Mouse (Mus musculus) left cerebral cortex, adult 11 months (tissue): ENCODE results near the gene Il20rb.
A peak's percentile ranks its signal among the peaks of the same experiment; 100 is the strongest.

ENCODE experiments used
- DNase-seq: peaks from one replicate; pipeline ENCODE4 v3.0.0; 2022; ENCODE audit warnings: low spot score

Il20rb gene

DNA sequence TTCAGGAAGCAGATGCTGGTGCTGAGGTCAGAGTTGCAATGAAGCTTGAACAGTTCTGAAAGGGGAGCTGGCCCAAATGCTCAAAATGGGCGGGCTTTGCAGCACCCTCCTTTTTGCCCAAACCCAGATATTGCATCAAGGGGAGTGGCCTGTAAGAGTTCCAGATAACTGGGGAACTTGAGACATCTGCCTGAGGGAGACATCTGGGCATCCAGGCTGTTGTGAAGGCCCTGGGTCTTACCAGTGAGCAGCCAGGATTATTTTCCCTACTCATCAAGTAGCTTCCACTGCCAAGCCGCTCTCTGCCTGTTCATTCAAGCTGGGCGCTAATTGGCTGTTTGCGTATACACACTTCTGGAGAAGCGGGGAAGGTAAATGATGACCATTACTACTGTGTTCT lies at the start of gene Il20rb:
Gene Il20rb (minus strand): TSS at position 358 of the 400 bp plus-strand sequence.
- no peak for DNase-seq

DNA sequence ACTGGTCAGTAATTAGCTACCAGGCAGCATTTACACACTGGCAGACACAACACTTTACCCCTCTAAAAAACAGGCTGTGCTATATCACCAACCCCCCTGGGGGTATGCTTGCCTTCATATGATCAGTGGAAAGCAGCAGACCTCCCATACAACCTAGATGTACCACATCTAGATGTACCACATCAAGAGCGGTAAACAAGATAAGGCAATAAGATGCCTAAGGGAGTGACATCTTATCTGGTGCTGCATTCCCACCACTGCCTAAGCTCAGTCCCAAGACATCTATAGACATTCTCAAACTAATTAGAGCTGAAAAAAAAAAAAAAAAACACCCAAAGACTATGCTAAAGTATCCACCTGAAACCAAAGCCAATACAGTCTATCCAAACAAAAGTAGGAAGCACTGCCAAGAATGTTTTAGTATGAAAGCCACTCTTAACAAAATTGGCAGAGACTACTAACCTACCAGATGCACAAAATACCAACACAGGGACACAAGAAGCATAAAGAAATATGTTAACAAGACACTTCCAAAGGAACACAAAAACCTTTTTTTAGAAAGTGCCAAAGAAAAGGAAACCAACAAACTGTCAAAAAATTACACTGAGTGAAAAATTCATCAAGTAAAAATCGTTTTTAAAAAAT lies 49.2 kb upstream of the Il20rb start:
- DNase-seq = no peak

DNA sequence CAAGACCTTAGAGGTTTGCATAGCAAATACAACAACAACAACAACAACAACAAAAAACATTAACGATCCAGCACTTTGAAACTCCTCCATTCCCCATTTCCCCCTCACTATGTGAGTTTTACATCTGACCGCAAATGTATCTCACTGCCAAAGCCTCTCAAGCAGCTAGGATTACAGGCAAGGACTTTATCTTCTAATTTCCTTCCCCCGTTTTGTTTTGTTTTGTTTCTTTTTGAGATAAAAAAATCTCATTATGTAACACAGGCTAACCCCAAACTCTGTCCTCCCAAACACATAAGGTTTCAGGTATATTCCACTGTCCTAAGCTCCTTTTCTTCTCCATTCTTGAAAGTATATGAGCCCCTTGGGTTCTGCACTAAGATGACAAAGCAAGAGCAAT lies 48.1 kb upstream of the Il20rb start:
- no peak for DNase-seq

DNA sequence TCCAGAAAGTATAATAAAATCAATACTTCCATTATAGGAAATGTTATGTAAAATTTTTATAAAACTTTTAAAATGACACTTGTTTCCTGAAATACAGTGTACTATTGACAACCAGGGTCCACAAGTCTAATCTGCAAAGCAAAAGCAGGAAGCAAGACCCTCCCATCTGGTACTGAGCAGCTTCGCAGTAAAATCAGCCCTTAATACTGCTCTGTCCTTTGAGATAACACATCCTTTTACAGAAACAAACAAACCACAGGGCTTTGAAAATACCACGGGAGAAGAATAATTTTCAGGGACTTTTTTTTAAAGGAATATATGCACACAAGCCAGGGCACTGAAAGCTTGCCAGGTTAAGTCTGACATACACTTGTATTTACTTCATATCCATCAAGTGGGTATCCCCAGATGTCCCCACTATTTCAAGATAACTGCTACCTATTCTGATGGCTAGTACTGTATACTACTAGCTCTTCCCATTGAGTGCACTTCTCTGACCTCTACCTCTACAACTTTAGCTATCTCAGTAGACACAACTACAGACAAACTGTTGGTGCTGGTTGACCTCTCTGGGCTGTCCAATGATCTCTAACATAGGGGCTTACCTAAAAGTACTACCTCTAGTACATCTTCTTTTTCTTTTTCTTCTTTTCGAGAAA lies 46.4 kb upstream of the Il20rb start:
- DNase-seq = no peak

DNA sequence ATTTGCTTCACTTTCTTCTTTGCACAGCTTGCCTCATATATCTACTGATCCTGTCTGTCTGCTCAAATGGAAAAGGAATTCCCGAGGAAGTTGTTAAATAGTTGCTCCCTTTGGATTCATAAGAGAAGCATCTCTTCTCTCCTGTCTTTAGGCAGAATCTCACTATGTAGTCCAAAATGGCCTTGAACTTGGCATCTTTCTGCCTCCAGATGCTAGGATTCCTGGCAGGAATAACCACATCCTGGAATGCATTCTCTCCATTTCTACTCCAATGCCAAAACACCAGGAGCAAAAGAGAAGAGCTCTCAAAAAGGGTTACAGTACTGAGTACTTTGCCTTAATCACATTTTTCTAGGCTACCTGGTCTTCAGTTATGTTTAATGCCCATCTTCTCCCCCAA lies 44.7 kb upstream of the Il20rb start:
- no peak for DNase-seq

DNA sequence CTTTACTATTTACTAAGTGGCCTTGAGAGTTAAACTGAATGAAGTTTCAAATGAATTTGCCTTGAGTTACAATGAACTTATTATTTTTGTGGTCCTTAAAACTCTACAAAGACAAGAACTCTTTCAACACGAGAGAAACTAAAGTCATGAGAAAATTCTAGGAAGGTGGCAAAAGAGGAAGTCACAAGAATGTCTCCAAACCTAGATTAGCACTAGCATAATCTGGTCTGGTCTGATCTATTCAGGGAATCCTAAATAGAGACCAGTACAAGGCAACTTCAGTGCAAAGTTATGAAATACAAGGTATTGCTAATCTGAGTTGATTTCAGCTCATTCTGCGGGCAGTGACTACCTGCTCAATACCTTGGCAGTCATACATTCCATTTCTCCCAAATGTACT lies 38.6 kb upstream of the Il20rb start:
- no peak for DNase-seq

DNA sequence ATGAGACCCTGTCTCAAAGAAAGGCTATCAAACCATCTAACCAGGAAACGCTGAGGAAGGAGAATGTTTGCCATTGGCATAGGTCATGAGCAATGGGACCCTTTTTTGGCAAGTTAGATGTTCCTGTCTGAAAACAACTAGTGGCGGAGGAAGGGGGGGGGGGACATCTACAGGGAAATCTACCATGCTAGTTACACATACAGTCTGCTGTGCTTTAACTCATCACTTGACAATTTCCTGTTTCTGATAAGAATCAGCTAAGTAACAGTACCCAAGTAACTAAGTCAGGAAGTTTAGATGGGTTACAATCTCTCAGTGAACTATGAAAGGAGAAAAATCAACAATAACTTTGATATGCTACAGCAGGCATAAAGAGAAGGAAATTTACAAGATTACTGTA lies 35.4 kb upstream of the Il20rb start:
- DNase-seq = no peak

DNA sequence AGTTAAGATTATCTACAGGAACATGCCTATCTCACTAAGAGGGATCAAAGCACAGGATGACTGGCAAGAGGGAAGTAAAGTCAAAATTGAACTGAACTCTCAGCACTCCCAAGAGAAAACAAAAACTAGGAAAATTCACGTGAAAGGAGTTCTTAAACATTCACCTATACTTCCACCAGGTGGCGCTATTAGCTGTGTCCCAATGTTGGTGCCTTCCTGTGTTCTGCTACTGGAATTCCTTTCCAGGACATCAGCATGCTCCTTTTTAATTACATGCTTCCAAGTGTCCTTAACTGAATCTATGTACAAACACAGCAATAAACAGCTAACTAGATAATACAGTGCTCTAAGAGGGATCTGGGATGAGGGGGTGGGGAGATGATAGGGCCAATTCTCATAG lies 34.0 kb upstream of the Il20rb start:
- DNase-seq = peak; percentile 37

DNA sequence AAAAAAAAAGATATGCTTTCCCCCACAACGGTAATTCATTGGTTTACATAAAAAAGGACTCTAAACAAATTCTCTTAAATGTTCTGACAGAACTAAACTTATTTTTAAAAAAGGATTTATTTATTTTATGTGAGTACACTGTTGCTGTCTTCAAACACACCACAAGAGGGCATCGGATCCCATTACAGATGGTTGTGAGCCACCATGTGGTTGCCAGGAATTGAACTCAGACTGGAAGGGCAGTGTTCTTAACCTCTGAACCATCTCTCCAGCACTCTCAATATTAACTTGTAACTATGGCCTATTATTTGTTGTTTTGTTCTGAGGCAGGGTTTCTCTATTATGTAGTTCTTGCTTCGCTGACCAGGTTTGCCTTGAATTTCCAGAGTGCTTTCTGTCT lies 33.4 kb upstream of the Il20rb start:
- no peak for DNase-seq

DNA sequence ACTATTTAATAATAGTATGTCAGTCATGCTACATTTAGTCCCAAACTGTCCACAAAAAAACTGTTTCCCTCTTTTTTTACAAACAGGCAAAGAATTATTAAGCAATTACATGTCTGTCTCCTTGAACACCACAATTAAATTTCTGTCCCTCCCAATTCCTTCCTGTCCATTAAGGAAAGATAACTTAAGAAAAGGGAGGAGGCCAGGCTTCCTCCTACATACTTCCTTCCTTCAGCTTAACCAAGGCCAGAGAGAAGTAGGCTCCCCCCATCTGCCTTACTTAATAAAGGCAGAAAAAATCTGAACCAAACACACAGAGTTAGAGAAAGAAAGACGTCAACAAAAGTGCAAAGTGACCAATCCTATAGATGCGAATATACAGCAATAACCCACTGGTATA lies 21.0 kb upstream of the Il20rb start:
- DNase-seq = no peak

DNA sequence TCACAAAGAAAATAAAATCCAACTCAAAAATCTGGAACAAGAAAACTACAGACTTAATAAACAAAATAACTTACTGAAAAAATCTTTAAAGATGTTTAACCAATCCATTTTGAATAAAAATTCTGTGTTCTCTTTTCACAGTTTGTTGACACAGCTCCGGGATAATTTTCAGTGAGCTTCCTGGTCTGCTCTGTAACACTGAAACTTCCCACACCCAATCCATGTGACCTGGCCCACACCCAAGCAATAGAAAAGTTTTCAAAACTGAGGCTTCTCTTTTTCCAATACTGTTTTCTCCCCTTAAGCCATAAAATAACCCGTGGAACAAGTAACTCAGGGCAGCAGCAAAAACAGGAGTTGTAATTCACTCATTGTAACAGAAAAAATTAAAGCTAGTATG lies 20.1 kb upstream of the Il20rb start:
- no peak for DNase-seq

DNA sequence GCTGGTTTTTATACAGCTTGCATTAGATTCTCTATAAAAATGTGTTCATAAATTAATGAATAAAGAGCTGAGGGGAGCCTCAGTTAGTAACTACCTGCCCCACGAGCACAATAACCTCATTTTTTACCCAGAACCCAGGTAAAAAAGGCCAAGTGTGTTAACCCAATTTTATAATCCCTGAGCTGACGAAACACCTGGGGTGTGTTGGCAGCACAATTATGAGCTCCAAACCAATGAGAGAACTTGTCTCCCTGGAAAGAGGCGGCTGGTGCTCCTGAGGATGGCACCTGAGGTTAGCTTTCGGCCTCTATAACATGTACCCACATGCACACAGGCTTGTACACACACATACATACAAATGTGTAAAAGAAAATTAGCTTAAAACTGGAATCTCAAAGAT lies 18.9 kb upstream of the Il20rb start:
- no peak for DNase-seq

DNA sequence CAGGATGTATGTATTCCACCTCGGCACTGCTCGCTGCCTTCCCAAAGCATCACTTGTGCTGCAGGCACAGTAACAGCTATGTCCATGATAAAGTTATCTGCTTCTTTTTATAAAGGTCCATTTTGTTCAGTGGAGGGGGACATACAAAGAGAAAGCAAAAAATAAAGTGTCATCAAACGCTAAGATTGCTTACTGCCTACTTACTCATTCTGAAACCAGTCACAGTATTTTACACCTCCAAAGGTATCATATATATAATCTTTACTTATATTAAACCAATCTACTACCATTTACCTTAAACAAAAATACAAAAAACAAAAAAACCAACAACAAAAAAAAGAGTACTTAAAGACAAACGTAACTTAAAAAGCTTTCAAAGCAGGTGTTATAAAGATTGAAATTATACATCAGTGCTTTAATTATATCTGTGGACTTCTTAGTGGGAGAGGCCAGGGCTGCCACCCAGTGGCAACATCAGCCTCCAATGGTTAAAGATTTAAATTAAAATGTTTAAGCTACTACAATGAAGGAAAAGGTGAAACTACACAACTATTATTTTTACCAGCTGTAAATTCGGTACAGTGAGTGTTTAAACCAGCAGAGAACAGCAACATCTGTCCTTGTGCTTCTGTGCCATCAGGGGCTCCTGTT lies 7.1 kb upstream of the Il20rb start:
- no peak for DNase-seq

DNA sequence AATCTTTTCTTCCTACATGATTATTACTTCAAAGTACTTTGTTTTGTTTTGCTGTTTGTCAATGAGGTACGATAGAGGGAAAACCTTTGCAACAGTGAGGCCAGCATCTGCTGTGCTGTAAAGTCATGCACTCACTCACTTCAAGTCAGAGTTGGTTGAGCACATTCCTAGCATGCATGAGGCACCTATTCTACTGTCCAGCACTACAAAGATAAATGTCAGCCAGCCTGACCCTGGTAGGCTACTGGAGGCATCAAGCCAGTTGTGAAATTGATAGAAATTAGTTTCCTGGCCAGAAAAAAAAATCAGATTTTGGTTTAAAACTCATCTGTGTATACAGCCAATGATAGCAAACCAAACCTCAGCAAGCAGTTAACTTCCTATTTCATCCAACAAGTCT lies 4.8 kb upstream of the Il20rb start:
- DNase-seq = no peak

DNA sequence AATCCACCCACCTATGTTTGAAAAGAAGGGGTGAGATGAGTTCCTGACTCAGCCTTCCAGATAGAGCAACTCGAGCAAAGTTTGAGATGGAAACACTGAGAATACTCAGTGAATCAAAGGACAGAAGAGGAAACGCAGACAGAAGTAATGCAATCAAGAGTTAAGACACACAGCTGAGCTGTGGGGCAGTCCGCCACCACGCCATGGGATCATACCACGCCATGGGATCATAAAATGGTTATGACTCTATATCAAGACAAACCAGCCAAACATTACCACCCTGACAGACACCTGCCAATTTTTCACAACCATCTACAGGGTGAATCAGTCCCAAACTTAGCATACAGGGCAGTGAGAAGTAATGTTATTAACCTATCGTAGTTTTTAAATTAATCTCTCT lies 2.4 kb upstream of the Il20rb start:
- DNase-seq = no peak

DNA sequence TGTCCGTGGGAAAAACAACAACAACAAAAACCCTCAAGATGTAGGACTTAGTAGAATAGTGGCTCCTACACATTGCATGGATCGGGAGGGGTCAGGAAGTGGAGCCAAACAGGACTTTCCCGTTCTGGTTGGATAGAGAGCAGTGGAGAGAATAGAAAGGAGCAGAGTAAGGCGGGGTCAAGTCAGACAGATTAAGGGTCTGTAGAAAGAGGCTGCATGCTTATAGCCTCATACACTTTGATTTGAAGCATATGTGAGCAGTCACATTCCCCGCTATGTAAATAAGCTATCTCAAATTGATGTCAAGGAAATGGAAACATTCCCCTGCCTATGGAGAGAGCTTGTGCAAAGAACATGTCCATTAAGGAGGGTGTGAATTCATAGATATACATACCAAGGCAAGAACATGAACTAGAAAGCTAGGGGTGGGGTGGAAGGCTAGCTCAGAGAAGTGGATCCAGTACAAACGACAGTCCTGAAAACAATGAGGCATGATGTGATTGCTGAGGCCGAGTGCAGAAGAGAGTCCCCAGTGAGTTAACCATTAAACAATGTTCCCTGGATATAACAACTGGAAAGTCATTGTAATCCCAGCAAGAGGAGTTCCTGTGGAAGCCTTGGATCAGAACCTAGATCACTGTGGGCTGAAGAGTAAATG lies 1.6 kb upstream of the Il20rb start:
- DNase-seq = no peak

DNA sequence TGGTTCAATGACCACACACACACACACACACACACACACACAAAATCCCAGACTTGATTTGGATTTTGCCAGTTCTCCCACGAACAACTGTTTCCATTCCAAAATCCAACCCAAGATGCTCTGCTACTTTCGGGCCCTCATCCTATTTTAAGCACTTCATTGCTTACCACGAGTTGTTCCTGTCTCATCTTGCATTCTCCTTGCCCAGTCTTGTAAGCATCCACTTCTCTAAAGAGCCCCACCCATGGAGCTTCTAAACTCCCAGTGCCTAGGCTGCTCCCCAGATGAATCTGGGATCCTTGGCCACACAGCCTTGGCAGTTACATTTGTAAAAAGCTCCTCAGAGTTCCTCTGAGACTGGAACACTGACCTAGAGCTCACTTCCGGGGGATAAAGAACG lies 3.3 kb downstream of the Il20rb start:
- no peak for DNase-seq

DNA sequence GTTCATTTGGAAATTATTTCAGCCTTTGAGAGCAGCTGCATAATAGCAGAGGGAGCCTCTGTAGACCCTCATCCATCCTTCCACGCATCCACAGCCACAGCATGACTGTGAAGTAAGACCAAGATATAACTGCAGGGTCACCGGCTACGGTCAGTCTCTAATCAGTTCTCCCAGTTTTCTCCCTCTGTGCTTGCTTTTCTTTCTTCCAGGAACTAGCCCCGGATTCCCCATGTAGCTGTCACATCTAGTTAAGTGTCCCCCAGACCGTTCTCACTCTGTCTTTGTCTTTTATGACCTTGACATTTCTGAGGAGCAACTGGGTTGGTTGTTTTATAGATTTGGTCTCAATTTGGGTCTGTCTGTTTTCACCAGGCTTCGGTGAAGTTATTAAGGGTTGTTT lies 5.0 kb downstream of the Il20rb start:
- DNase-seq = no peak

DNA sequence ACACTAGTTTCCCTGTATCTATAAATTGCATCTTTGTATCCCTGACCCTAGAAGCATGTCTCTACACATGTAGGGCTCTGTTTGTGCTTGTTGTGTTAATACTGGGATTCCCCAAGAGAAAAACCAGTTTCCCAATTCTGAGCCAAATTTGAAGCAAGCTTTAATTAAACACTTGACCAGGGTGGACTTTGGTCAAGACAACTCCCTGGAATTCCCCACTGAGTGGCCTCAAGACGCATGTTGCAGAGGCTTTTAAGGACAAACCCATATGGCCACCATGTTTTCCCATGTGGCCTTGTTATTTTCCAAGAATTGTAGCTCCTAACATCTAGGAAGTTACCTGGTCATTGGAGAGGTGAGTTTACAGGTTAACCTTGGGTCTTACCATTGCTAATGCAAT lies 12.5 kb downstream of the Il20rb start:
- DNase-seq = no peak

DNA sequence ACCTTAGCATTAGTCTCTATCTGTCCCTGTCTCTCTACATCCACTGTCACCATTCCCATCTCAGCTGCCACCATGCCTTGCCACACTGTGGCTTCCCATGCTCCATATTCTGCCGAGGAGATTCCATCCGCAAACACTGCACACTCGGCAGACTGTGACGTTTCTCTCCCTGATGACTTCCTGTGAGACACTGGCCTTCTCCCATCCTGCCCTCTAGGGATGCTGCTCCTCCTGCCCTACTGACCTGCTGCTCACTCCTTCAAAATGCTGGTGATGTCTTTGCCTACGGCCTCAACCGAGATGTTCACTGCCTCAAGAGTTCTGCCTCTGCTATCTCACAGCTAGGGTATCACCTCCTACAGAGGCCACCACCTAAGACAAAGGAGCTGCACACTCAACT lies 13.2 kb downstream of the Il20rb start:
- DNase-seq = no peak

DNA sequence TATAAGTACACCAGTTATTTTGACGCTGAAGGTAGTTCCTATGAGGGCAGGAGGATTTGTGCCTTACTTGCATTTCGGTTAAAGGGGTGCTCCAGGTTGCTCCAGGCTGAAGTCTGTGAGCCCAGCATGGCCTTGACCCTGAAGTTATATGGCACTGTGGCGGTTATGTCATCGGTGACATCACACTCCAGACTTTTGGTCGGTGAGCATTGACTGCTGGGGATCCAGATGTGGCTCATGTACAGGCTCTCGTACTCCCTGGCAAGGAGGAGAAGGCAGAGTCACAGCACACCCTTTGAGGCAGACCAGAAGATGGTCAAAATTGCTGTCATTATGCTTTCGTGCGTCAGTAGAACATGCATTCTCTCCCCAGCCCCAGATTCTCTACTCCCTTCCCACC lies 13.7 kb downstream of the Il20rb start:
- no peak for DNase-seq

DNA sequence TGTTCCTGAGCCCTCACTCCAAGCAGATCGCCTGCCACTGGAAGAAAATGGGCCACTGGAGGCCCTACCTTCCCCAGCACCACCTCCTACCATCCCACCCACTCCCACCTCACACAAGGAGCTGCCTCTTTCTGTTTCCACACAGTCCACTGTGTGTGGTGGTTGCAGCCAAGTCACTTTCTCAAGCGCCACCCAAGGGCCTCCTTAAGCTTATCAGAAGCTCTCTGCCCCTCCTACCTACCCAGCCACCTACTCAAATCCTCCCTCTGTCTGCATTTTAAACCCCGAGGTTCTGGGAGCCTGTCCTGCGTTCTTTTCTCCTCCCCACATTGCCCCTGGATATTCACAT lies 15.0 kb downstream of the Il20rb start:
- no peak for DNase-seq

DNA sequence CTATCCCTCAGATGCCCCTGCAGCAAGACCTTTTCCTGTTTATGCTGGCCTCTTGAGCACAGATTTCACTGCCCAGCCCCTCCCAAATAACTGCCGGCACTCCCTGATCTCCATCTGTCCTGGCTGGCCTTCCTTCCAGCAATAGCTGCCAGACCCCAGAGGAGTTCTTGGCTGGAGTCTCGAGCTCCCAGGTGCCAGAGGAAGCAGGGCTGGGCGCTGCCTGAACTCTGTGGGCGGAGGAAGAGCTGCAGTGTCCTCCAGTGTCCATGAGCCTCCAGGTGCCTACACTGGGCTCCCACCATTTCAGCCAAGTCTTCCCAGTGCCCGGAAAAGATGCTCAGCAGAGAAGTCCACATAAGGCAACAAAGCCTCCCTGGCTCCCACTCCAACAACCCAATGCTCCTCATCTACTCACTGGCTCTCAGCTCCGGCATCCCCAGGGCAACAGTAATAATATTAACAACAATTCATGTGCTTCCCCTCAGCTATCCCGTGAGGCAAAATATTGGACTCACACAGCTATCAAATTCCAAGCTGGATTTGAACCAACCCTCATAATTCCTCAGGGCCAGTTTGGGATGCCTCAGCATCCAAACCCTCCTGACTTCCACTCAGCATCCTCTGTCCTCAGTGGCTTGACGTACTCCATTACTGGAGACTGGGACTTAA lies 15.5 kb downstream of the Il20rb start:
- DNase-seq = no peak
